Mouse (Mus musculus) heart, embryonic 15.5 days (tissue): ENCODE data around the gene Ehbp1l1. TPM values are rescaled to one million over a fixed set of nuclear protein-coding genes. Genes with fewer than 3 reads are reported as not detected.

Experiments
- ATAC-seq: fragments of 200-750 bp; cut with Nextera tagmentation; replicated peaks from 2 replicates; pipeline ENCODE4 v1.8.0; 2017; ENCODE audit warnings: low read depth, moderate TSS enrichment; ENCODE audit not compliant: insufficient number of reproducible peaks, insufficient read depth, low FRiP score
- H3K27ac ChIP-seq: fragments of 300-500 bp; sonication (generic); 2 replicates; pipeline ENCODE4 v1.5.1; 2015; ENCODE audit warnings: mild to moderate bottlenecking, inconsistent platforms
- H3K27me3 ChIP-seq: fragments of 300-500 bp; sonication (generic); 2 replicates; pipeline ENCODE4 v1.6.1; 2015; ENCODE audit warnings: inconsistent platforms
- H3K36me3 ChIP-seq: fragments of 300-500 bp; sonication (generic); 2 replicates; pipeline ENCODE4 v1.6.1; 2015; ENCODE audit warnings: mild to moderate bottlenecking, inconsistent platforms
- H3K4me1 ChIP-seq: fragments of 300-500 bp; sonication (generic); replicated peaks from 2 replicates; pipeline ENCODE4 v1.6.1; 2015; ENCODE audit warnings: inconsistent platforms
- H3K4me2 ChIP-seq: fragments of 300-500 bp; sonication (generic); 2 replicates; pipeline ENCODE4 v1.6.1; 2015; ENCODE audit warnings: inconsistent platforms, mild to moderate bottlenecking, moderate library complexity
- H3K4me3 ChIP-seq: fragments of 300-500 bp; sonication (generic); 2 replicates; pipeline ENCODE4 v1.5.1; 2015; ENCODE audit warnings: mild to moderate bottlenecking, inconsistent platforms
- H3K9ac ChIP-seq: fragments of 300-500 bp; sonication (generic); 2 replicates; pipeline ENCODE4 v1.6.1; 2015; ENCODE audit warnings: mild to moderate bottlenecking, inconsistent platforms
- H3K9me3 ChIP-seq: fragments of 300-500 bp; sonication (generic); replicated peaks from 2 replicates; pipeline ENCODE4 v1.6.1; 2016; ENCODE audit warnings: inconsistent platforms
- WGBS: fragments of 180-500 bp; shearing (Covaris S2); methylation state at CpG from one replicate; pipeline ENCODE4 v1.1.7; 2015; ENCODE audit warnings: mixed read lengths; 5-methylcytosine and 5-hydroxymethylcytosine counted together
- polyA plus RNA-seq: library from polyadenylated mRNA; unstranded; fragments of >200 nt; fragmentation: Nextera tagmentation; extraction: Ambion mirVana; gene quantifications from 2 replicates; pipeline ENCODE4 v1.2.1, GENCODE M21; 2015

Ehbp1l1 gene
- polyA plus RNA-seq, 1 experiment from 2014 or later: 84.3 TPM

GRCm38 (mm10) chr19:5716955-5717354, 9.2 kb downstream of the Ehbp1l1 start:
- peaks cover 31% of the 10 kb centered on the region for H3K4me1 ChIP-seq
- H3K4me2 ChIP-seq: no peak overlapping the region
- no peaks in the 10 kb centered on the region for H3K9me3 ChIP-seq
- no peak overlapping the region for H3K27ac ChIP-seq
- H3K4me3 ChIP-seq: no peak overlapping the region
- no peak overlapping the region for H3K9ac ChIP-seq
- H3K27me3 ChIP-seq: no peaks in the 10 kb centered on the region
- no peak for ATAC-seq
- H3K36me3 ChIP-seq: peaks cover 85% of the 10 kb centered on the region
- whole genome bisulfite sequencing: 49% methylated on average over 10 of the region's 10 CpGs

- H3K4me1 ChIP-seq: peaks cover 35% of the 10 kb centered on the region
- H3K9me3 ChIP-seq: no peaks in the 10 kb centered on the region
- no peak overlapping the region for H3K4me3 ChIP-seq
- H3K27me3 ChIP-seq: no peaks in the 10 kb centered on the region
- no peak overlapping the region for H3K9ac ChIP-seq
- 46% methylated on average over 43 of the region's 43 CpGs for WGBS
- H3K4me2 ChIP-seq: no peak overlapping the region
- H3K27ac ChIP-seq: peak overlapping the region; percentile 24; the same call in 1 of the 2 replicates
- peaks cover 84% of the 10 kb centered on the region for H3K36me3 ChIP-seq
- ATAC-seq: no peak
Measured at GRCm38 (mm10) chr19:5715793-5716688, 10.1 kb downstream of the Ehbp1l1 start.

- peak overlapping the region; percentile 39 for H3K4me2 ChIP-seq
- WGBS: 6% methylated on average over 2 of the region's 2 CpGs
- H3K27ac ChIP-seq: peak overlapping the region; percentile 52
- peak; percentile 71 for ATAC-seq
- peaks cover 35% of the 10 kb centered on the region for H3K4me1 ChIP-seq
- no peaks in the 10 kb centered on the region for H3K9me3 ChIP-seq
- H3K27me3 ChIP-seq: no peaks in the 10 kb centered on the region
- 0 out of 2 replicates have a peak overlapping the region, but pooled peaks have one; percentile 1 for H3K9ac ChIP-seq
- peak overlapping the region; percentile 12 for H3K4me3 ChIP-seq
- H3K36me3 ChIP-seq: peaks cover 84% of the 10 kb centered on the region
Measured at GRCm38 (mm10) chr19:5713730-5714129, 12.4 kb downstream of the Ehbp1l1 start.

- 0 out of 2 replicates have a peak overlapping the region, but pooled peaks have one; percentile 1 for H3K9ac ChIP-seq
Measured at GRCm38 (mm10) chr19:5713255-5713654, 12.9 kb downstream of the Ehbp1l1 start.

GRCm38 (mm10) chr19:5711907-5712460, 14.1 kb downstream of the Ehbp1l1 start:
- Histone ChIP-seq H3K27me3 (no peaks in the 10 kb centered on the region), H3K9ac (no peak overlapping the region), H3K4me2 (no peak overlapping the region), H3K4me3 (no peak overlapping the region), H3K27ac (no peak overlapping the region), H3K36me3 (peaks cover 91% of the 10 kb centered on the region), H3K9me3 (no peaks in the 10 kb centered on the region), H3K4me1 (peaks cover 29% of the 10 kb centered on the region)
- 88% methylated on average over 14 of the region's 14 CpGs for whole genome bisulfite sequencing
- ATAC-seq: no peak

More at GRCm38 (mm10) chr19:5713255-5713654, 12.9 kb downstream of the Ehbp1l1 start:
- 68% methylated on average over 5 of the region's 5 CpGs for WGBS
- Histone ChIP-seq H3K9me3 (no peaks in the 10 kb centered on the region), H3K4me3 (peak overlapping the region; percentile 12), H3K27ac (peak overlapping the region; percentile 52), H3K36me3 (peaks cover 84% of the 10 kb centered on the region), H3K4me2 (peak overlapping the region; percentile 39), H3K4me1 (peaks cover 35% of the 10 kb centered on the region), H3K27me3 (no peaks in the 10 kb centered on the region)
- no peak for ATAC-seq

GRCm38 (mm10) chr19:5711218-5711617, 14.9 kb downstream of the Ehbp1l1 start:
- Histone ChIP-seq H3K9me3 (no peaks in the 10 kb centered on the region), H3K4me1 (peaks cover 23% of the 10 kb centered on the region), H3K4me3 (no peak overlapping the region), H3K4me2 (no peak overlapping the region), H3K27me3 (no peaks in the 10 kb centered on the region), H3K36me3 (peaks cover 91% of the 10 kb centered on the region), H3K9ac (no peak overlapping the region), H3K27ac (no peak overlapping the region)
- WGBS: 36% methylated on average over 3 of the region's 3 CpGs
- ATAC-seq: no peak

- 87% methylated on average over 8 of the region's 8 CpGs for WGBS
- no peaks in the 10 kb centered on the region for H3K9me3 ChIP-seq
Measured at GRCm38 (mm10) chr19:5710581-5710980, 15.5 kb downstream of the Ehbp1l1 start.

GRCm38 (mm10) chr19:5710068-5710467, 16.0 kb downstream of the Ehbp1l1 start:
- peaks cover 81% of the 10 kb centered on the region for H3K36me3 ChIP-seq
- H3K27ac ChIP-seq: no peak overlapping the region
- H3K4me2 ChIP-seq: no peak overlapping the region
- no peaks in the 10 kb centered on the region for H3K27me3 ChIP-seq
- H3K4me3 ChIP-seq: no peak overlapping the region
- WGBS: 93% methylated on average over 6 of the region's 6 CpGs
- no peaks in the 10 kb centered on the region for H3K9me3 ChIP-seq
- H3K4me1 ChIP-seq: peaks cover 29% of the 10 kb centered on the region
- H3K9ac ChIP-seq: no peak overlapping the region
- no peak for ATAC-seq

More at GRCm38 (mm10) chr19:5710581-5710980, 15.5 kb downstream of the Ehbp1l1 start:
- peaks cover 25% of the 10 kb centered on the region for H3K4me1 ChIP-seq
- no peak overlapping the region for H3K27ac ChIP-seq
- no peak overlapping the region for H3K4me2 ChIP-seq
- H3K4me3 ChIP-seq: no peak overlapping the region
- H3K27me3 ChIP-seq: no peaks in the 10 kb centered on the region
- H3K9ac ChIP-seq: no peak overlapping the region
- peaks cover 86% of the 10 kb centered on the region for H3K36me3 ChIP-seq
- no peak for ATAC-seq

GRCm38 (mm10) chr19:5704801-5705571, 21.1 kb downstream of the Ehbp1l1 start:
- Histone ChIP-seq H3K4me3 (no peak overlapping the region), H3K27me3 (no peaks in the 10 kb centered on the region), H3K4me2 (no peak overlapping the region), H3K36me3 (peaks cover 66% of the 10 kb centered on the region), H3K9me3 (no peaks in the 10 kb centered on the region), H3K27ac (peak overlapping the region; percentile 56), H3K9ac (peak overlapping the region; percentile 24; the same call in 1 of the 2 replicates), H3K4me1 (peaks cover 19% of the 10 kb centered on the region)
- ATAC-seq: peak; percentile 58; the same call in 1 of the 2 replicates
- 37% methylated on average over 10 of the region's 10 CpGs for WGBS

- no peak within 1 kb of the TSS for H3K4me3 ChIP-seq
- peaks cover 19% of the 10 kb centered on the region for H3K4me1 ChIP-seq
- peaks cover 62% of the 10 kb centered on the region for H3K36me3 ChIP-seq
- H3K9me3 ChIP-seq: no peaks in the 10 kb centered on the region
- ATAC-seq: 0 out of 2 replicates have a peak, but pooled peaks have one; percentile 4
- H3K4me2 ChIP-seq: no peak within 1 kb of the TSS
- peak within 1 kb of the TSS; percentile 24; the same call in 1 of the 2 replicates for H3K9ac ChIP-seq
- H3K27me3 ChIP-seq: no peaks in the 10 kb centered on the region
- 69% methylated on average over 17 of the region's 17 CpGs for WGBS
- H3K27ac ChIP-seq: peak within 1 kb of the TSS; percentile 56
Measured at GRCm38 (mm10) chr19:5704163-5704800, 21.8 kb downstream of the Ehbp1l1 start, which contains the start of gene Kcnk7. TSS of gene Kcnk7 (plus strand) at chr19:5704367.
